Mouse (Mus musculus): ENCODE results near the gene Adgrb2. TPM values are rescaled to one million over a fixed set of nuclear protein-coding genes. Genes with fewer than 3 reads are reported as not detected.
A peak's percentile ranks its signal among the peaks of the same experiment; 100 is the strongest.

Gene Adgrb2
- total and polyA plus RNA-seq, 3 experiments = 0.08 TPM; not detected in 2

DNA sequence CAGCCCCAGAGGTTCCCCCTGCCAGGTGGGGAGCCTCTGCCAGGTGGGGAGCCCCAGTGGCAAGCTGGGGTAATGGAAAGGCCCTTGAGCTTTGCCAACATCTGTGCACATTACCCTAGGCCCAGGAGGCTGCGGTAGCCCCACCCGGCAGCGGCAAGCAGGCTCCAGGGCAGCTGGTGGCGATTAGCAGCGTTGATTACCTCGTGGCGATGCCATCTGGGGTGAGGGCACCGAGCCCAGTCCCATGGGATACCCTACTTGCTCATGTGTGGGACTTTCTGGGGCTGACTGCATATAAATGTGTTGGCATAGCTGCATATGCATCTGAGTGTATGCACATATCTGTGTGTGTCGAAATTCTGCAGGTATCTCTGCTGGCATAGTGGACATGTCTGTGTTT is 59.5 kb downstream of the Adgrb2 start:
- Histone ChIP-seq H3K4me3 (replicated peaks in 1 of 3; ENCODE audit: low read depth in 2 of 3, low read length in 2 of 3, poor library complexity in 1 of 3) (no peak overlapping the region), H3K4me2 (ENCODE audit: insufficient read depth, low read depth, poor library complexity, severe bottlenecking) (no peak overlapping the region), H3K36me3 (replicated peaks in 1 of 2; ENCODE audit: control insufficient read depth in 1 of 2, insufficient read depth in 1 of 2, low read length in 1 of 2) (no peaks in the 10 kb centered on the region), H3K79me2 (replicated peaks; ENCODE audit: control insufficient read depth, extremely low read depth, insufficient read depth, poor library complexity, severe bottlenecking) (no peaks in the 10 kb centered on the region), H3K9ac (ENCODE audit: insufficient read depth, low read depth) (no peak overlapping the region), H3K4me1 (ENCODE audit: control insufficient read depth in 1 of 2, insufficient read depth in 2 of 2) (peaks cover 11 to 26% of the 10 kb centered on the region in 2 experiments), H3K9me3 (replicated peaks; ENCODE audit: low read length) (no peaks in the 10 kb centered on the region), H3K27ac (ENCODE audit: insufficient read depth, low read depth) (no peak overlapping the region), H3K27me3 (replicated peaks) (peaks cover 54% of the 10 kb centered on the region)
- dilution Hi-C loops (cut with MboI; ENCODE audit: extremely low pct_ligation_motif_present, extremely low pct_unique_long_range_greater_than_20kb, low sequenced_read_pairs) (no loop called here), in situ Hi-C loops (cut with MboI; ENCODE audit: low pct_ligation_motif_present, low pct_unique_long_range_greater_than_20kb, low sequenced_read_pairs) (no loop called here)
- TF ChIP-seq USF2 (conservative IDR thresholded peaks at IDR 0.05; ENCODE audit: low read depth, low read length) = no peak
- no peak for TF ChIP-seq MYC (IDR thresholded peaks at IDR 0.05; ENCODE audit: low read depth, low read length)
- no peak for TF ChIP-seq GABPA (IDR thresholded peaks at IDR 0.05; ENCODE audit: insufficient replicate concordance, low read depth, low read length)
- no peak for TF ChIP-seq POLR2AphosphoS2 (IDR thresholded peaks at IDR 0.05; ENCODE audit: low read depth, low read length)
- no peak for TF ChIP-seq POLR2A (IDR thresholded peaks at IDR 0.05; ENCODE audit: low read depth, low read length)
- no peak for TF ChIP-seq USF1 (IDR thresholded peaks at IDR 0.05; ENCODE audit: low read depth, low read length)
- TF ChIP-seq ETS1 (conservative IDR thresholded peaks at IDR 0.05; ENCODE audit: low read depth, low read length) = no peak
- TF ChIP-seq IRF4 (IDR thresholded peaks at IDR 0.05; ENCODE audit: low read depth, low read length) = no peak
- TF ChIP-seq MAFK (IDR thresholded peaks at IDR 0.05; ENCODE audit: insufficient replicate concordance, low read length) = no peak
- no peak for TF ChIP-seq UBTF (IDR thresholded peaks at IDR 0.05; ENCODE audit: low read depth, low read length)
- no peak for TF ChIP-seq CHD1 (IDR thresholded peaks at IDR 0.05; ENCODE audit: low read depth, low read length)
- TF ChIP-seq NELFE (IDR thresholded peaks at IDR 0.05; ENCODE audit: low read depth, low read length) = no peak
- no peak for DNase-seq (ENCODE audit: extremely low read depth)

DNA sequence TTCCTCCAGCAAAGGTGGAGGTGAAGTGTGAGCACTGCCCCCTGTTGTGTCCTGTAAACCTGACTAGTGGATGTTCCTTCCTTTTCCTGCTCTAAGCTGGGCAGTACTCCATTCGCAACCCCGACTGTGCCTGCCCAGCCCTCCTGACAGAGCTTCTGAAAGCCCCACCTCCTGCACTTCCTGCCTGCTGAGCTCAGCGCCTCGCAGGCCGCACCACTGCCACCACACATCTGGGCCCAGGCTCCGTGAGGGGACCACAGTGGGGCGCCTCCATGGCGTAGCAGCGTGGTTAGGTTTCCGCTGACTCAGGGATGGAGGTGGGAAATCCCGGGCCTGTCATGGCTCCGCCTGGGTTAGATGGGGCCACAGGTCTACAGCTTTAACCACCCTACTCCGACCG is 60.9 kb downstream of the Adgrb2 start:
- no peaks in the 10 kb centered on the region for H3K36me3 ChIP-seq (replicated peaks in 1 of 2; ENCODE audit: control insufficient read depth in 1 of 2, insufficient read depth in 1 of 2, low read length in 1 of 2)
- no peaks in the 10 kb centered on the region for H3K79me2 ChIP-seq (replicated peaks; ENCODE audit: control insufficient read depth, extremely low read depth, insufficient read depth, poor library complexity, severe bottlenecking)
- no peaks in the 10 kb centered on the region for H3K9me3 ChIP-seq (replicated peaks; ENCODE audit: low read length)
- dilution Hi-C loops (cut with MboI; ENCODE audit: extremely low pct_ligation_motif_present, extremely low pct_unique_long_range_greater_than_20kb, low sequenced_read_pairs) (no loop called here), in situ Hi-C loops (cut with MboI; ENCODE audit: low pct_ligation_motif_present, low pct_unique_long_range_greater_than_20kb, low sequenced_read_pairs) (no loop called here)
- peak; percentile 70 for DNase-seq (ENCODE audit: extremely low read depth)
- peaks cover 11 to 26% of the 10 kb centered on the region in 2 experiments for H3K4me1 ChIP-seq (ENCODE audit: control insufficient read depth in 1 of 2, insufficient read depth in 2 of 2)
- peak overlapping the region; percentile 3; the same call in 1 of the 2 replicates for H3K9ac ChIP-seq (ENCODE audit: insufficient read depth, low read depth)
- no peak overlapping the region for H3K27ac ChIP-seq (ENCODE audit: insufficient read depth, low read depth)
- no peak overlapping the region for H3K4me3 ChIP-seq (replicated peaks in 1 of 3; ENCODE audit: low read depth in 2 of 3, low read length in 2 of 3, poor library complexity in 1 of 3)
- H3K27me3 ChIP-seq (replicated peaks) = peaks cover 55% of the 10 kb centered on the region
- H3K4me2 ChIP-seq (ENCODE audit: insufficient read depth, low read depth, poor library complexity, severe bottlenecking) = no peak overlapping the region
- TF ChIP-seq GABPA (IDR thresholded peaks at IDR 0.05; ENCODE audit: insufficient replicate concordance, low read depth, low read length) = no peak
- no peak for TF ChIP-seq CHD1 (IDR thresholded peaks at IDR 0.05; ENCODE audit: low read depth, low read length)
- TF ChIP-seq KAT2A (IDR thresholded peaks at IDR 0.05; ENCODE audit: insufficient replicate concordance, low read length) = no peak
- TF ChIP-seq TBP (conservative IDR thresholded peaks at IDR 0.05; ENCODE audit: low read depth, low read length) = no peak
- TF ChIP-seq MYC (IDR thresholded peaks at IDR 0.05; ENCODE audit: low read depth, low read length) = peak; percentile 49; the same call in 1 of the 2 replicates
- TF ChIP-seq USF1 (IDR thresholded peaks at IDR 0.05; ENCODE audit: low read depth, low read length) = no peak
- no peak for TF ChIP-seq USF2 (conservative IDR thresholded peaks at IDR 0.05; ENCODE audit: low read depth, low read length)
- no peak for TF ChIP-seq RCOR1 (conservative IDR thresholded peaks at IDR 0.05; ENCODE audit: low read depth, low read length)
- no peak for TF ChIP-seq MAZ (IDR thresholded peaks at IDR 0.05; ENCODE audit: low read depth, low read length)
- 0 out of 2 replicates have a peak, but pooled peaks have one; percentile 53 for TF ChIP-seq UBTF (IDR thresholded peaks at IDR 0.05; ENCODE audit: low read depth, low read length)
- TF ChIP-seq NELFE (IDR thresholded peaks at IDR 0.05; ENCODE audit: low read depth, low read length) = no peak
- no peak for TF ChIP-seq POLR2AphosphoS2 (IDR thresholded peaks at IDR 0.05; ENCODE audit: low read depth, low read length)
- peak; percentile 14; the same call in 1 of the 2 replicates for TF ChIP-seq BHLHE40 (IDR thresholded peaks at IDR 0.05; ENCODE audit: low read depth, low read length)
- TF ChIP-seq ZMIZ1 (IDR thresholded peaks at IDR 0.05; ENCODE audit: low read depth, low read length) = no peak
- TF ChIP-seq PAX5 (IDR thresholded peaks at IDR 0.05; ENCODE audit: low read length) = no peak
- TF ChIP-seq MAFK (IDR thresholded peaks at IDR 0.05; ENCODE audit: insufficient replicate concordance, low read length) = peak; percentile 93
- peak; percentile 9; the same call in 1 of the 2 replicates for TF ChIP-seq SMC3 (IDR thresholded peaks at IDR 0.05; ENCODE audit: low read depth, low read length)
- TF ChIP-seq ZNF384 (IDR thresholded peaks at IDR 0.05; ENCODE audit: low read depth, low read length) = no peak
- TF ChIP-seq ETS1 (conservative IDR thresholded peaks at IDR 0.05; ENCODE audit: low read depth, low read length) = peak; percentile 73
- 0 out of 2 replicates have a peak, but pooled peaks have one; percentile 27 for TF ChIP-seq MEF2A (IDR thresholded peaks at IDR 0.05; ENCODE audit: borderline replicate concordance, low read depth, low read length)
- TF ChIP-seq TCF12 (IDR thresholded peaks at IDR 0.05; ENCODE audit: low read depth, low read length) = peak; percentile 45; the same call in 1 of the 2 replicates
- no peak for TF ChIP-seq EP300 (IDR thresholded peaks at IDR 0.05; ENCODE audit: low read length)
- TF ChIP-seq ZC3H11A (IDR thresholded peaks at IDR 0.05; ENCODE audit: low read depth, low read length) = no peak
- no peak for TF ChIP-seq SIN3A (IDR thresholded peaks at IDR 0.05; ENCODE audit: low read length)
- peak; percentile 37; the same call in 1 of the 2 replicates for TF ChIP-seq IRF4 (IDR thresholded peaks at IDR 0.05; ENCODE audit: low read depth, low read length)
- no peak for TF ChIP-seq CHD2 (IDR thresholded peaks at IDR 0.05; ENCODE audit: low read length)
- TF ChIP-seq POLR2A (IDR thresholded peaks at IDR 0.05; ENCODE audit: low read depth, low read length) = peak; percentile 38
- TF ChIP-seq ELF1 (IDR thresholded peaks at IDR 0.05; ENCODE audit: low read depth, low read length) = peak; percentile 79
- peak; percentile 6; the same call in 1 of the 2 replicates for TF ChIP-seq NRF1 (IDR thresholded peaks at IDR 0.05; ENCODE audit: low read depth, low read length)
- TF ChIP-seq HCFC1 (IDR thresholded peaks at IDR 0.05; ENCODE audit: low read depth, low read length) = no peak; the same call in 1 of the 2 replicates

All from CH12.LX (cell line).